Mouse (Mus musculus): ENCODE measurements at regions not wholly inside any gene's neighbourhood (a gene's known extent, or its start where the extent isn't known, plus 50 kb on each side); places are given as distances from the start of the nearest gene placed in this dataset.

DNA sequence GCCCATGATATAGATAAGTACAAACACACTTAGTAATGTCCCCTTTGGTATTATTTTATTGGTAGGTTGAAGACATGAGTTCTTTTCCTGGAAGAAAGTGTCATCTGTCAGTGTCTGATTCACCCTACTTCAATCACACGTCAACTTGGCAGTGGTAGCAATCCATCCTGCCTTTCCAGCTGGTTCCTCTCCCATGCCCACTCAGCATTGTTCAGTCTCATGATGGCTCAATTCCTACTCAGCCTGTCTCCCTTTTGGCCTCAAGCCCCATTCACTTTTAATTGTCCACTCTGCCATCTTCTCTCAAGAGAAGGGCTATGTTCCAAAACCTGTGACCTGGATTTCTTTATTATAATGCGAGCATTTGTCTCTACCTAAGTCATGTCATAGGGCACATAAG, 474.4 kb upstream of the Htr2a start:
- no peak for TF ChIP-seq POLR2A (IDR thresholded peaks at IDR 0.05; ENCODE audit: borderline replicate concordance, low read depth, low read length)
- no peak for TF ChIP-seq CTCF (IDR thresholded peaks at IDR 0.05; ENCODE audit: low read depth, low read length)

All from bone marrow macrophage, adult 2 months (primary cell).